Mouse (Mus musculus) mouse trophoblast stem cell (cell line): ENCODE measurements around the gene Glod5.

Experiments used
- in situ Hi-C, 2 experiments: fragments of 300-500 bp; cut with MseI, MboI; formaldehyde crosslinking; loops; 2 replicates in 1 of 2; 3 replicates in 1 of 2; pipeline ENCODE4 v1.15.1; 2025

The Glod5 gene

DNA sequence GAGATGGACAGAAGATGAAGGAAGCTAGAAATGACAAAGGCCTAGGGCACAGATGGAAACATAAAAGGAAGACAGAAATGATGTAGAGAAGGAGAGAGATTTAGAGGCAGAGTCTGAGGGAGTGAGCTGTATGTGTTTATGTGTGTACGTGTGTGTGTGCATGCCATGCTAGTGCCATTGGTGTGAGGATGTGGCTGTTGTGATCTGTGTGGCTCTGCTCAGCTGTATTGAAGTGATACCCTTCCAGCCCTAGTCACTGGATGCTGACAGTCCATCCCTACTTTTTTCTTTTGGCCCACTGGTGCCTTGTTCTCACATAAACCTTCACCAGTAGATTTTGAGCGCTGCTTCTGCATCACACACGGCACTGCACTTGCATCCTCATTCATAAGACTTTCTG lies 49.4 kb downstream of the Glod5 start:
- in situ Hi-C loops = no loop called here

DNA sequence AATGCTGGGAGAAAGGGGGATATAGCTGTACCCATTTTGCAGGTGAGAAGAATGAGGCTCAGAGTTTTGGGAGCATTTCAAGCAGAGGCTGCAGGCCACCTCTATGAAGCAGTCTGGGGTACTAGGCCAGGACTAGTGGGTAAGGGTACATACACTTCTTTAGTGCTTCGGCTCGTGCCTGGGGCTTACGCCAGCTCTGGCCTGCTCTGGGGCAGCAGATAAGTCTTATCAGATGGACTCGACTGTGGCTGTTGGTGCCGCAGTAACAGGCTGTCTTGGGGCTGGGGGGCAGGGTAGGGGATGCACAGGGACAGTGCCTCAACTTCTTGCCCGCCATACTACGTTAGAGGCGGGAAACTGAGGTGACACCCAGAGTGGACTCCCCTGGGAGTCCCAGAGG lies 50.1 kb downstream of the Glod5 start:
- in situ Hi-C loops = no loop called here

DNA sequence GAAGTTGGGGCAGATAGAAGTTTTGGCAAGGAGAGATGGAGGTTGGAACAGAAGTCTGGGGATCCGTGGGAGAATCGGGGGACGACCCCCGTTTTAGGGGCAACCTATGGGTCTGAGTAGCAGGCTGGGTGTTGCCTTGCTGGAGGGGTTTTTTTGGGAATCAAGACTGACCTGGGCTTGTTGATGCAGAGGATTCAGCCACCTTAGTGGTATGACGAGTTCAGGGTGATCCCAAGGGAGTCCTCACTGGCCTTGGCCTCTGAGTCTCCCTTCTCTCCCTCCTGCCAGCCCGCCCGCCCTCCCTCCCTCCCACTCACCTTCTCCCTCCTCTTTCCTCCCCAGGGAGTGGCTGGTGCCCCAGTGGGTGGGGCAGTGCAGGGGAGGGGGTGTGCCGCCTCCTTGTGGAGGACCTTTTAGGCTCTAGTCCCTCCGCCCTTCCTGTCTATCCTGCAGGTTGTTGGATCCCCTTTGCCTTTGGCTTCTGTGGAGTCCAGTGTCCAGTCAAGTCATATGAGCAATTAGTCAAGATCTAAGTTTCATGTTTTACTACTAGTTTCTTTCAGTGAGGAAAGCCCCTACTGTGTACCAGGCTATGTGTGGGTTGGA lies 50.6 kb downstream of the Glod5 start:
- in situ Hi-C loops = no loop called here

GRCm38 (mm10) chrX:7966161-7966560 lies 52.1 kb downstream of the Glod5 start:
- in situ Hi-C loops = no loop called here

DNA sequence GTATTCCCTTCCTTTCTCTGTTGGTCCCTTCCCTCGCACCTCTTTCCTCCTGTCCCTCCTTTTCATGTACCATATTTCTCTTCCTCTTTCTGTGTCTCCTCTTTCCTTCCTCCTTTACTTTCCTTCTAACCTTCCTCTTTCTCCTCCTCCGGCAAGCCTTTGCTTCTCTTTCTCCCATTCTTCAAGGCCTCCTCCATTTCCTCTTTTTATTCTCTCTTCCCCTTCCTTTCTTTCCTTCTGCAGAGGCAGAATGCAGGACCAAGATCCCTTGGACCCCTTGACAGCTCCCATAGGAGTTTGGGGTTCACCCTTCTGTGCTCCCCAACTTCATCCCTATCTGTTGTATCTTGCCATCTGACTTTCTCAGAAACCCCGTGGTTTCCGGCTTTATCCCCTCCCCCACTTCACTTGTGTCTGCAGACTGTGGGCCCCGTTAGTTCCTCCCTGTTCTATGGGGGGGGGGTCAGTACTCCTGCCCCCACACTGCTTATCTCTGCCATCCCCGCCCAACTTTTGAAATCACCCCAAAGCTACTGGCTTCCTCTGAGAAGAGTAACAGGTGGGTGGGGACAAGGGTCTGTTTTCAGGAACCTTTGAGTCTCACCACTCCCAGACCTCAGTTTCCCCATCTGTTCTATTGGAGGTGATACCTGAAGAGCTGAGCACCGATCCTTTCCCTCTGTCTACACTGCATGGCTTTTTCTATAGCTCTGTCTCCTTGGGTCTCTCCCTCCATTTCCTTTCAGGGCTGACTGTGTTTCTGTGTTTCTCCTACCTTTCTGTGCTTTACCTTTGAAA lies 54.3 kb downstream of the Glod5 start:
- in situ Hi-C loops = no loop called here

DNA sequence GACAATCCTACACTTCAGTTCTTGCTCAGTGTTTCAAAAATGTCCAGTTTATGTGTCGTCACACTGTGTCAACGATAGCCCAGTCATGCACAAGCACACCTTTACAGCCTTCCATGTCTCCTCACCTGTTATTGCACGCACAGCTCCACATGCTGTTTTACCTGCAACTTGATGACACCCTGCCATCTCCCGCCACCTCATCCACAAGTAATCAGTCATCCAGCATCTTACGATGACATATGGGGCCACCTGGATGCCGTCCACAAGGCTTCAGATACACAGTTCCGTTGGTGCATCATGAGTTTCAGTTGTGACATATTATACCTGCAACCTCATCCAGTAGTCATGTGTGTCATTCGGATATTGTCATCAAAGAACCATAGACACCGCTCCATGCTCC lies 59.4 kb downstream of the Glod5 start:
- in situ Hi-C loops = no loop called here
